Mouse (Mus musculus) frontal cortex, postnatal 10 days (tissue): ENCODE measurements at regions not wholly inside any gene's neighbourhood (a gene's known extent, or its start where the extent isn't known, plus 50 kb on each side); places are given as distances from the start of the nearest gene placed in this dataset.

Source experiments
- DNase-seq, 2 experiments: peaks; one replicate each; pipeline ENCODE4 v3.0.0; 2022; ENCODE audit warnings: low spot score in 2 of 2, mixed read lengths in 1 of 2

DNA sequence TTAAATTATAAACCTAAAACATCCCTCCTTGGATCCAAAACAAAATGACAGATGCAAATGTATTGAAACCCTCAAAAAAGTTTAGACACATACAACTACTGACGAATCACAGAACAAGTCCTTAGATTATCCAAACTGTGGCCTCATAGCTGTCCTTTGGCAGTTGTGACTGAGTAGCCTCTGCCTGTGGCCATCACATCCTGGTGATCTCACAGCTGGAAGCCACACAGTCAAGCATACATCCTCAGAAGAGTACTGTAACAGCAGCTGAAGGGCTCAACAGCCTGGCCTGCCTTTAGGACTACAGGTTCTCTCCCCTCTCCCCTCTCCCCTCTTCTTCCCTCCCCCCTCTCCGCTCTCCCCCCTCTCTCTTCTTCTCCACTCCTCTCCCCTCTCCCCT is 80.0 kb upstream of the Thbs1 start:
- no peak for DNase-seq

DNA sequence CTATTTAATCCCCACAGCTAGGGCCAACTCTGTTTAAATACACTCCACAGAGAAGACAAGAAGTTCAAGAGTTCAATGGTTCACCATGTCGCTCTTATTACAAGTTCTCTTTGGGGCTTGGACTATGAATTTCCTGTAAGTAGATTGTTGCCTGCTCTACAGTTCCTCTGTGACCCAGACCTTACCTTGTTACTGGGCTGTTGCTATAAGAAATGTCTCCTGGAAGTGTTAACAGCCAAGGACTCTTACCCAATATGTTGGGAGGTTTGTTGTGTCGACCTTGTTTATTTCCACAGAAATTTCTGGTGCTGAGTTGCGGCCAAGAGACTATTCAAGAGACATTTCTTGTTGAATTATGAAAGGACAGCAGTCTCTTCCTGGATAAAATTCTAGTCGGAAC is 78.3 kb upstream of the Thbs1 start:
- DNase-seq = no peak

DNA sequence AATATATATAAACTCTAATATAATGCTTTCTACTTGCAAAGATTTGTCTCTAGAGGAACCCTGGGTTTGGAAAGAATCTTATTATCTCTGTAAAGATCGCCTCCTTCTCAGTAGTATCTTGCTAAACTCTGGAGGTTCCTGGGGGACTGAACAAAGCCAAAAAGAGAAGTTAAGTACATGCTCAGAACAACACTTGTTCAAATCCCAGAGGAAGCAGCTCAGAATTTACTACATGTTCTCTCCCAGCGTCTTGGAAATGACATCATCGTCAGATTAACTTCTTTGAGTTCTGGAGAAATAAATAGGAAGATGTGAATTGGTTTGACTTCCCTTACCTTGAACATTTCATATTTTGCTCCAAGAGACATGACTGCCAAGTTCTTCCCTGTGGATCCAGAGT is 77.7 kb upstream of the Thbs1 start:
- DNase-seq = no peak

DNA sequence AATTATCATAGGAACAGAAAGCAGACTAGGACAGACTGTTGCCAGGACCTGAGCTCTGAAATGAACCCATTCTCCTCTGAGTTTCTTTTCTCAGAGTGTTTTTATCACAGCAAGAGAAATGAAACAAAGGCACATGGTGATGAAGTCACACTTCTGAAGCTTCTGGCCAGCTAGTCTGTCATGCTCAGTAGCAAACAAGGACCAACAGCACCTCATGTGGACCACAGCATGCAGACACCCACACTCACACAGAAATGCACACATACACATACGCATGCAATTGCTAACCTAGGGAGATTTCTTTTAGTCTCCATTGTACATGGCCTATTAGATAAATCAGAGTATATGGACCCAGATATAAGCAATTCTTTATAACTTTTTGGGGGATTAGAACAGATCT is 76.3 kb upstream of the Thbs1 start:
- DNase-seq = no peak

DNA sequence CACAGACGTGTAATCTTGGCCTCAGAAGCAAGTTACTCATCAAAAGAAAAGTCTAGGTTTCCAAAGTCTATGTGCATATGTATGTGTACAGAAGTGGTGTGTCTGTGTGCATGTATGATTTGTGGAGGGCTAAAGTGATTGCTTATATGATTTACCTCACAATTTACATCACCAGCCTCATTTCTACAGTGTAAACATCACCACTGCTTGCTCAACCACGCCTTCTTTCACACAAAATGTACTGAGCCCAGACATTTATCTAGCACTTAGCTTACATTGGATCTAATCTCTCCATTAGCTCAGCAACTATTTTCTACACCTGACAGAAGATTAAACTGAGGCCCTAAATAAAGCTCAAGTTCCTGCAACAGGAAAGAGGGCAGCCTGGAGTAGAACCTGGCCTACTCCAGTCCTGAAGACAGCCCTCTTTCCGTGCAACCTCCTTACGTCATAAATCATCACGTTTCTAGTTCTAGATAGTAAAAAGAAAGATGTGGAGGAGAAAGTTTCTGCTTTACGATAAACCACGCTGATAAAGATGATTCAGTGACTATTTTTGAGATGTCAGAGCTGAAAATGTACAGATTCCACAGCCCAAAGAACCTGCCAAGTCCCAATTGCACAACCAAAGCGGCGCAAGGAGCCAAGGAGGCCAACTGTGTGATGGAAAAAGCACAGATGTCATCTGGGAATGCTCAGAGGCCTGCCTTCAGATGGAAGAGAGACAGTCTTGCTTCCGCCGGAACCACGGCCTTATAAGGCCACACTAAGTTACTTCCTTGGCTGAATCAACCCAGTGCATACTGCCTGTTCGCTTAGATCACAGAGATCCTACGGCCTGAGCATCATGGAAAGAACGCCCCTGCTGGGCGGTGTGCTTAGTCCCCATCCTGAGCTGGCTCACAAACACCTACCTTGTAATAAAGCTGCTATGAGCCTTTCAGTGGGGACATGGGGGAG is 72.5 kb upstream of the Thbs1 start:
- peak in 1 of 2 experiments; percentile 9 for DNase-seq

DNA sequence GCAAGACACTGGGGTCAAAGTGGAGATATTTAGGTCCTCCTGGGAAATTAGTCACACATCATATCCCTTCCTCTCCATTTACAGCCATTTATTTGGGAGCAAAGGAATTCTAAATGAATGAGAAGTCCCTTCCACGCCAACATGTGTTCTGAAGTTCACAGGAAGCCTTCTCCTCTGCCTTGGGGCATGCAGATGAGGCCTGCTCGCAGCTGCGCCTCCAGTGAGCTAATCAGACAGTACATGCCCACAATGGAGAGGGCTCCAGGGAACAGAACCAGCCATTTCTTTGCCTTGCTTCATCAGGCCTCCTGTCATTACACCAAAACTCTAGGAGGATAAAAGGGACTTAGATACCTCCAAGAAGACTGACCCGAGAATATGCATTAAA is 71.9 kb upstream of the Thbs1 start:
- no peak for DNase-seq

DNA sequence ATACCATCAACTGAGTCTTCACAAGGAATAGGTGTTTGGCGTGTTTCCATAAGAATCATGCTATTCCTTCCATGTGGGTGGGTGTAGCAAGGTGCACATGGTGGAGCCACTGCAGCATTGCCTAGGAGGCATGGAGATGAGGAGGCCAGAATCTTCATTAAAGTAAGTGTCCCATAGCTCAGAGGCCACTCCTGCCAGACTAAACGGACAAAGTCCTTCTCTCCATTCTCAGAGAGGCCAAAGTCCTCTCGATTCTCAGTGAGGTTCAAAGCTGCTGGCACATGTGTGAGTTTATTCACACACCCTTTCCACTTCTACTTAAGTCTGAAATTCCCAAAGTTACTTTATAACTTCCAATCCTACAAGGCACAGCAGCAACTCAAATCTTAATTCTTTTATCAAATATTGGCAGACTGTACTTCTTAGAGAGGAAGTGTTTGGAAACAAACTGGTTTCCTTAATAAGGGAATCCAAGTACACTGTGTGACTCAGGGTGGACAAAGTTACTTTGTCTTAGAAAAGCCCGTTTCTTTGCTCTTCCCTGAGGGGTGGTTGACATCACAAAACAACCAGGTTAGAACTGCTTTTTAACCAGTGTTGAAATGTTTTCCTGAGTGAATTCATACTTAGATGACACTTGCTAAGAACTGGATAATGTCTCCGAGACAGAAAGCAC is 69.2 kb upstream of the Thbs1 start:
- DNase-seq = no peak

DNA sequence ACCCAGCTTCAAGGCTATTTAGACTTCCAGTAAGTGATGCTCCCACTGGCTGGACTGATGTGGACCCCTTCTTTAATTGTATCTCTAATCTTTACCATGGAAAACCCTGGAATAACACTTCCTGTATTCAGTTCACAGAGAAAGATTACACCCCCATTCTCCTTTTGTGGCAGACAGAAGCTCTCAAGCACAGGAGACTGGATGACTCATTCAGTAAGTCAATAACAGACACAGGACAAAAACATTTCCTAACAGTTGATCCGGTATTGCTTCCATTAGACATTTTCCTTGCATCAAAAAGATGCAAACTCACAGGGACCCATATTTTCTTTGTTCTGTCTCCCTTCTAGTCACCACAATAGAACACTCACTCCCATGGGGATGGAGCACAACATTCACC is 67.0 kb upstream of the Thbs1 start:
- DNase-seq = no peak

DNA sequence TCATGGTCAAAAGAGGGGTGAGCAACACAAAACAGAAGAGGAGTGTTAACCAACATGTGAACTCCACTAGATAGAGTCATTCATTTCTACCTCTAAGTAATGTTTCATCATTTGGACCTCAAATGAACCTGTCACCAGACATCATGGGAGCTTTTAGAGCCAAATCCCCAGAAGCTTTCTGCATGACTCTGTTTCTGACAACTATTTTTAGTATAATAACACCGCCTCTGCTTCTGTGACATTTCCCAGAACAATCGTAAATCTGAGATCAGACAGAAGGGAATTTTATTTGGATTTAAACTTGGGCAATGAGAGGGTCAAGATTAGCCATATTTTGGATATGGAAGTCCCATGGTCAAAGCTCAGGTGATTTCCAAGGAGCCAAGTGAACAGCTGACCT is 61.4 kb upstream of the Thbs1 start:
- no peak for DNase-seq

DNA sequence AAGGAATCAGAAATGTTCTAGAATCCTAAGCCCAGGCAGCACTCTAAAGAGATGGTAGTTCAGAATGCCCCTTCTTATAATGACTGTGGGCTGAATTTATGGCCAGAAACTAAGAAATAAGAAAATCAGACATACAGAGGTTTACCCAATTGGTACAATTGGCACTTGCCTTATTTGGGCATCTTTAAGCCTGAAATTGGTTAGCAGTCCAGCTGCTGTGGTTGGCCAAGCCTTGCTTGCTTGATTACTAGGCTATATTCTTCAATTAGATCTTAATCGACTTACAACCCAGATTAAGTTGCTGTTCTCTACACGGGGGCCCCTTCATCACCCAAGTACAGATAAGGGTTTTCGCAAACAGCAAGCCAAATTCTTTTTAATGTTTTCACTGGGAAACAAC is 60.1 kb upstream of the Thbs1 start:
- no peak for DNase-seq

DNA sequence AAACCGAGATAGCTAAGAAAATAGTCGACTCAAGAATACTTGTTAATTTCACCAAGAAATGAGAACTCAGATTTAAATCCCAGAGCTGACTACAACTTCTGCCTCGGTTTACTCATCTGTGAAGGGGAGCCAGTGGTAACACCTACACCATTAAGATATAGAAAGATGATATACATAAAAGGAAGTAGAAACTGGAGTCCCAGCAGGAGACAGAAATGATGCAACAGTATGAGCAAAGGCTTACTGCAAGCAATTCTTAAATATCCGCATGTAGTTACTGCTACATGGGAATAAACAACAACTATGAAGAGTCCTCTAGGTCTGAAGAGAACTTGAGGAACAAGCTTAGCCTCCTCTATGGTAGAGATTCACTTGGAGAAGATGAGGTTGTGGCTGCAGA is 58.2 kb upstream of the Thbs1 start:
- DNase-seq = no peak

DNA sequence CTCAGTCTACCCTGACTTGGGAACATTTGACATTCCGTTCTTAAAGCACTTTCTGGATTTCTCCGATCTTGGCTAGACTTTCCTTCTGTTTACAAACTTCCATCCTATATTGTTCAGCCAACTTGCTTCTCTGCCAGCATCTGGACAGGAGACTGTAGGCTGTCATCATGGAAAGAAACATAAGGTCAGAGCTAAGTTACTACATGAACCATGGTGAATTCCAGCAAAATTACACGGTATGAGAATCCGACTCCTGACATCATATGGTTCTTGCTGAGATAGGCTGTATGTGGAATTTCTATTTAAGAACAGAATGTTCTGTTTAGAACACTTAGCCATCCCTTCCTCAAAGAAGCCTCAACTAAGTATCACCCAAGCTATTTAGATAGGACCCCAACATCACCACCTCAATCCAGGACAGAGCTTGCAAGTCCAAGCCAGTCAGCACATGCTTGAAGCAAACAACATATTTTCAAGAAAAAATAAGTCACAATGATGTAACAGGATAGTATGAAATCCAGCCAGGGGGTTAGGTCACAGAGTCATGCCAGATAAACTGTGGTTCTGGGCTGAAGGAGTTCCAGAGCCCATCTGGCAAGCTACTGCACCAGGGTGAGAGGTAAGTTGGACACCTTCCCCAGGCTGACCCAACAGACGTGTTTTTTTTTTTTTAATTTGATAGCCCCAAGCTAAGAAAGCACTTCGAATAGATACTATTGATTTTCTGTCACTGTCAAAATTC is 52.9 kb upstream of the Thbs1 start:
- DNase-seq = no peak

DNA sequence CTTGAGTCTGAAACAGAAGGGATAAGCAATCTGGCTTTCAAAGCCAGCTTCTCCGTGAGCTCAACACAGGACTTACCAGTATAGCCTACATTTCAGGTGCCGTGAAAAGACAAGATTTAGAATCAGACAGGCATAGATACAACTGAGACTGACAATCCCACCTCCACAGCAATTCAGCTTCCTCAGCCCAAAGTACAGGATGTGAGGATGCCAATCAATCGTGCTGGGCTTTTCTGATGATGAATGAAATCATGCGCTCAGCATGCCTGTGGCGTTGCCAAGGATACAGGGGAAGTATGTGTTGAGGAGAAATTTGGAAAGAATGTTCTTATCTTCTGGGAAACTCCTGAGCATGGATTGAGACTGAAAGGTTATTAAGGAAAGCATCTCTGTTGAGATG is 50.4 kb upstream of the Thbs1 start:
- DNase-seq = peak; percentile 12 to 21
